Mouse (Mus musculus) intestine, embryonic 15.5 days (tissue): ENCODE measurements around the gene Lyve1. TPM values are rescaled to one million over a fixed set of nuclear protein-coding genes. Genes with fewer than 3 reads are reported as not detected.

Experiments
- ATAC-seq: fragments of 200-750 bp; cut with Nextera tagmentation; 2 replicates; pipeline ENCODE4 v1.8.0; 2017; ENCODE audit warnings: moderate TSS enrichment, moderate library complexity
- H3K27ac ChIP-seq: fragments of 300-500 bp; sonication (generic); 2 replicates; pipeline ENCODE4 v1.5.1; 2015; ENCODE audit warnings: mild to moderate bottlenecking, inconsistent platforms
- H3K27me3 ChIP-seq: fragments of 300-500 bp; sonication (generic); replicated peaks from 2 replicates; pipeline ENCODE4 v1.6.1; 2015; ENCODE audit warnings: inconsistent platforms
- H3K36me3 ChIP-seq: fragments of 300-500 bp; sonication (generic); 2 replicates; pipeline ENCODE4 v1.6.1; 2015; ENCODE audit warnings: inconsistent platforms
- H3K4me1 ChIP-seq: fragments of 300-500 bp; sonication (generic); replicated peaks from 2 replicates; pipeline ENCODE4 v1.6.1; 2015; ENCODE audit warnings: inconsistent platforms
- H3K4me2 ChIP-seq: fragments of 300-500 bp; sonication (generic); replicated peaks from 2 replicates; pipeline ENCODE4 v1.6.1; 2015; ENCODE audit warnings: mild to moderate bottlenecking, inconsistent platforms
- H3K4me3 ChIP-seq: fragments of 300-500 bp; sonication (generic); replicated peaks from 2 replicates; pipeline ENCODE4 v1.5.1; 2015; ENCODE audit warnings: inconsistent platforms
- H3K9ac ChIP-seq: fragments of 300-500 bp; sonication (generic); 2 replicates; pipeline ENCODE4 v1.6.1; 2015; ENCODE audit warnings: inconsistent platforms
- H3K9me3 ChIP-seq: fragments of 300-500 bp; sonication (generic); 2 replicates; pipeline ENCODE4 v1.6.1; 2016; ENCODE audit warnings: inconsistent platforms
- WGBS: fragments of 180-500 bp; shearing (Covaris S2); methylation state at CpG from one replicate; pipeline ENCODE4 v1.1.7; 2015; 5-methylcytosine and 5-hydroxymethylcytosine counted together
- polyA plus RNA-seq: library from polyadenylated mRNA; unstranded; fragments of >200 nt; fragmentation: Nextera tagmentation; extraction: Ambion mirVana; gene quantifications from 2 replicates; pipeline ENCODE4 v1.2.1, GENCODE M21; 2015

Lyve1 gene
- polyA plus RNA-seq, 1 experiment from 2014 or later, result 18.3 TPM

DNA sequence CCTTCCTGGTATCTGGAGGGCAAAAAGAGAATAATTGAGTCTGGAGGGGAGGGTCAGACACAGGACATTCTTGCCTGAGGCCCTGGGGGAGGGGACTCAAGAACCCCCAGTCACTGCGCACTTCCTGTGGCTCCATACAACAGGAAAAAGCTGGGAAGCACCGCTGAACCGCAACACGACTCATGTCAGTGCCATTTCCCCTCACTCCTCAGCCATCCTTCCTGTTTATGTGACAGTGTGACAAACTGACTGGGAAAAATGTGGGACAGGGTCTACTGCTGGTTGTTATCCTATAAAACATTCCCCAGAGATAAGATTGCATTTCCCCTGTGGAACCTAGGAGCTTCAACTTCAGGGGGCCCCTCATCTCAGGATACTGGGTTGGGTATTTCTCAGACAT lies 13.9 kb upstream of the Lyve1 start:
- peaks cover 5% of the 10 kb centered on the region; the same call in 1 of the 2 replicates for H3K36me3 ChIP-seq
- no peak overlapping the region for H3K9ac ChIP-seq
- no peak for ATAC-seq
- H3K4me2 ChIP-seq, result no peak overlapping the region
- H3K27ac ChIP-seq, result no peak overlapping the region
- 71% methylated on average over 4 of the region's 4 CpGs for WGBS
- no peaks in the 10 kb centered on the region for H3K27me3 ChIP-seq
- no peaks in the 10 kb centered on the region for H3K9me3 ChIP-seq
- no peak overlapping the region for H3K4me3 ChIP-seq
- H3K4me1 ChIP-seq, result no peaks in the 10 kb centered on the region

GRCm38 (mm10) chr7:110868807-110869206 lies 5.8 kb upstream of the Lyve1 start:
- Histone ChIP-seq H3K4me1 (peaks cover 12% of the 10 kb centered on the region), H3K9ac (no peak overlapping the region), H3K27me3 (no peaks in the 10 kb centered on the region), H3K4me2 (no peak overlapping the region), H3K9me3 (no peaks in the 10 kb centered on the region), H3K4me3 (no peak overlapping the region), H3K27ac (no peak overlapping the region), H3K36me3 (no peaks in the 10 kb centered on the region)
- ATAC-seq, result no peak
- 75% methylated on average over 5 of the region's 5 CpGs for WGBS

GRCm38 (mm10) chr7:110867116-110867515 lies 4.1 kb upstream of the Lyve1 start:
- Histone ChIP-seq H3K9ac (no peak overlapping the region), H3K27me3 (no peaks in the 10 kb centered on the region), H3K36me3 (no peaks in the 10 kb centered on the region), H3K27ac (no peak overlapping the region), H3K4me2 (no peak overlapping the region), H3K9me3 (no peaks in the 10 kb centered on the region), H3K4me1 (peaks cover 12% of the 10 kb centered on the region), H3K4me3 (no peak overlapping the region)
- 87% methylated on average over 6 of the region's 6 CpGs for WGBS
- no peak for ATAC-seq

GRCm38 (mm10) chr7:110866021-110866420 lies 3.0 kb upstream of the Lyve1 start:
- 63% methylated on average over 3 of the region's 3 CpGs for WGBS

GRCm38 (mm10) chr7:110865570-110865969 lies 2.5 kb upstream of the Lyve1 start:
- no peaks in the 10 kb centered on the region for H3K27me3 ChIP-seq
- WGBS, result 38% methylated on average over 6 of the region's 6 CpGs
- no peak overlapping the region for H3K9ac ChIP-seq
- peak overlapping the region; percentile 32; the same call in 1 of the 2 replicates for H3K4me2 ChIP-seq
- peak overlapping the region; percentile 75; the same call in 1 of the 2 replicates for H3K27ac ChIP-seq
- ATAC-seq, result peak; percentile 90
- no peaks in the 10 kb centered on the region for H3K9me3 ChIP-seq
- no peak overlapping the region for H3K4me3 ChIP-seq
- H3K36me3 ChIP-seq, result no peaks in the 10 kb centered on the region
- peaks cover 12% of the 10 kb centered on the region for H3K4me1 ChIP-seq

More at GRCm38 (mm10) chr7:110866021-110866420, 3.0 kb upstream of the Lyve1 start:
- Histone ChIP-seq H3K36me3 (no peaks in the 10 kb centered on the region), H3K4me2 (no peak overlapping the region), H3K4me3 (no peak overlapping the region), H3K9ac (no peak overlapping the region), H3K4me1 (peaks cover 12% of the 10 kb centered on the region), H3K9me3 (no peaks in the 10 kb centered on the region), H3K27me3 (no peaks in the 10 kb centered on the region), H3K27ac (peak overlapping the region; percentile 67)
- ATAC-seq, result peak; percentile 77

- no peak overlapping the region for H3K9ac ChIP-seq
- ATAC-seq, result peak; percentile 48
These were observed 2.0 kb upstream of the Lyve1 start for GRCm38 (mm10) chr7:110865038-110865437.

DNA sequence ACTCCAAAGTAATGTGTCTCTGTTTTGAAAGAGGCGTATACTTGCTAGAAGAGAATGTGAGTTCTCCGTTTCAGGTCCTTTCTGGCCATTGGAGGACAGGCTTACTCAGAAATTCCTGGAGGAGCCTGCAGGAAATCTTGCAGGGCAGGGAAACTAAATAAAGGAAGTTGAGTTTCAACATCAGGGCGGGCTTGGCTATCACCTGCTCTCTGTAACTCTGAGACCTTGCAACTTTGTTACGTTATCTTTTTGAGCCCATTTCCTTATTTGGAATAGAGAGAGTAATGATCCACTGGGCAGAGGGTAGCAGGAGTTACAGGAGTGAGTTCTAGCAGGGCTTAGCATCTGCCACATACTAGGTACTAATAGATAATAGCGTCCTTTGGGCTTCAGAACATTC lies 2.9 kb downstream of the Lyve1 start:
- peak overlapping the region; percentile 30; the same call in 1 of the 2 replicates for H3K4me2 ChIP-seq
- peak; percentile 82 for ATAC-seq
- H3K36me3 ChIP-seq, result no peaks in the 10 kb centered on the region
- 17% methylated on average over 5 of the region's 5 CpGs for WGBS
- no peak overlapping the region for H3K9ac ChIP-seq
- no peaks in the 10 kb centered on the region for H3K27me3 ChIP-seq
- H3K9me3 ChIP-seq, result no peaks in the 10 kb centered on the region
- no peak overlapping the region for H3K4me3 ChIP-seq
- H3K4me1 ChIP-seq, result peaks cover 14% of the 10 kb centered on the region
- peak overlapping the region; percentile 71 for H3K27ac ChIP-seq

More at GRCm38 (mm10) chr7:110865038-110865437, 2.0 kb upstream of the Lyve1 start:
- H3K9me3 ChIP-seq, result no peaks in the 10 kb centered on the region
- H3K4me1 ChIP-seq, result peaks cover 15% of the 10 kb centered on the region
- 22% methylated on average over 10 of the region's 10 CpGs for WGBS
- H3K27me3 ChIP-seq, result no peaks in the 10 kb centered on the region
- H3K4me3 ChIP-seq, result no peak overlapping the region
- no peaks in the 10 kb centered on the region for H3K36me3 ChIP-seq
- H3K27ac ChIP-seq, result peak overlapping the region; percentile 75
- peak overlapping the region; percentile 32 for H3K4me2 ChIP-seq

DNA sequence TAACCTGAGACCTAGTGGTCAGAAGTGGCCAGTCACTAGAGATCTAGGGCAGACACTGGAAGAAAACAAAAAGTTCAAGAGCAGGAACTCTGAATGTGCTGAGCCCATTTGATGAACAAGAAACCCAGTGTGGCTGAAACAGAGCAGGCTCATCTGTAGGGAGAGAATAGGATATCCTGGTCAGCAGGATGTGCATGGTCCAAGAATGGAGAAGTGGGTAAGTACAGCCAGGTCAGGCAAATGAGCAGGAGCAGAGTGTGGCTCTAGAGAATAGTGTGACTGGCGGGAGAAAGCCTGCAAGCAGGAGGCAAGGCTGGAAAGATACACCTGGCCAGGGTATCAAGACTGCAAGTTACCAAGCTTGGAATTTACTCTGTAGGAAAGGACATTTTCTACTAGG lies 7.4 kb downstream of the Lyve1 start:
- no peak overlapping the region for H3K27ac ChIP-seq

GRCm38 (mm10) chr7:110854927-110855546 lies 8.0 kb downstream of the Lyve1 start:
- no peaks in the 10 kb centered on the region for H3K27me3 ChIP-seq
- H3K9ac ChIP-seq, result no peak overlapping the region
- peaks cover 19% of the 10 kb centered on the region for H3K4me1 ChIP-seq
- no peak overlapping the region for H3K4me2 ChIP-seq
- H3K36me3 ChIP-seq, result no peaks in the 10 kb centered on the region
- H3K4me3 ChIP-seq, result no peak overlapping the region
- no peak for ATAC-seq
- H3K27ac ChIP-seq, result no peak overlapping the region
- WGBS, result 66% methylated on average over 8 of the region's 8 CpGs
- H3K9me3 ChIP-seq, result no peaks in the 10 kb centered on the region

More for the DNA sequence above, 7.4 kb downstream of the Lyve1 start:
- 85% methylated on average over 1 of the region's 1 CpGs for WGBS
- no peak overlapping the region for H3K9ac ChIP-seq
- peaks cover 22% of the 10 kb centered on the region for H3K4me1 ChIP-seq
- no peaks in the 10 kb centered on the region for H3K9me3 ChIP-seq
- H3K4me3 ChIP-seq, result no peak overlapping the region
- no peaks in the 10 kb centered on the region for H3K27me3 ChIP-seq
- H3K4me2 ChIP-seq, result no peak overlapping the region
- ATAC-seq, result no peak
- no peaks in the 10 kb centered on the region for H3K36me3 ChIP-seq

DNA sequence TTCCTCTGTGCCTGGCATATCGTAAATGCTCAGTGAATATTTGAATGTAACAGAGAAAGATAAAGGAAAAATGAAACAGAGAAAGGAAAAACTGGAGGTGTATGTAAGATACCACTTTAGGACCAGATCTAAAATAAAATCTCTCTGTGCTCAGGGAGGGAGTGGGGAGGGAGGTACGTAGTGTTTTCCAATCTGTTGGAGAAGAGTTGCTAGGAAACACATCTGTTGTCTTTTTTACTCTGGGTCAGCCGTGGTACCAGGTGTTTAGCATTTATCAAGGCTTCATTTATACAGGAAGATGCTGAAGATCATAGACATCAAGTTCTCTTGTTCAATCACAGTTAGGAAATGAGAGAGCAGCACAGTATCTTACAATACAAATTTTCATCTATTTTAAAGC lies 8.5 kb downstream of the Lyve1 start:
- Histone ChIP-seq H3K9ac (no peak overlapping the region), H3K27me3 (no peaks in the 10 kb centered on the region), H3K9me3 (no peaks in the 10 kb centered on the region), H3K36me3 (no peaks in the 10 kb centered on the region), H3K4me2 (no peak overlapping the region), H3K27ac (no peak overlapping the region), H3K4me3 (no peak overlapping the region), H3K4me1 (peaks cover 13% of the 10 kb centered on the region)
- ATAC-seq, result no peak
- 51% methylated on average over 3 of the region's 3 CpGs for WGBS

DNA sequence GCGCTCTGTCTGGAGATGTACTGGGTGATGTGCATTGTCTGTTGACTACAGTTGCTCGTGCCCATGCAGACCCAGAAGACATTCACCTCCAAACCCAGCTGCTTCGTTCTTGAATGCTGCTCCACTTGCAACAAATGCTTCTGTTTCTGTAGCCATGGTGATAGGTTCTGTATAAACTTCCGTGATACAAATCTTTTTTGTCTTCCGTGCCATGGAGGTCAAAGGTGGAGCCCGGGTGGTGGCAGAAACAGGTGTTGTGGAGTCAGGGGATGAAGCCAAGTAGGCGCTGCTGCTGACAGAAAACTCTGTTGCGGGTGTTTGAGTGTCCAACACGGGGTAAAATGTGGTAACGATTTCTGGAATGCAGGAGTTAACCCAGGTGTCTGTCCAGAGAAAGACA lies 9.4 kb downstream of the Lyve1 start:
- no peaks in the 10 kb centered on the region for H3K9me3 ChIP-seq
- no peak overlapping the region for H3K27ac ChIP-seq
- H3K9ac ChIP-seq, result no peak overlapping the region
- no peaks in the 10 kb centered on the region for H3K27me3 ChIP-seq
- H3K4me1 ChIP-seq, result peaks cover 12% of the 10 kb centered on the region
- WGBS, result 49% methylated on average over 10 of the region's 10 CpGs
- H3K4me3 ChIP-seq, result no peak overlapping the region
- H3K4me2 ChIP-seq, result no peak overlapping the region
- no peaks in the 10 kb centered on the region for H3K36me3 ChIP-seq
- ATAC-seq, result no peak

DNA sequence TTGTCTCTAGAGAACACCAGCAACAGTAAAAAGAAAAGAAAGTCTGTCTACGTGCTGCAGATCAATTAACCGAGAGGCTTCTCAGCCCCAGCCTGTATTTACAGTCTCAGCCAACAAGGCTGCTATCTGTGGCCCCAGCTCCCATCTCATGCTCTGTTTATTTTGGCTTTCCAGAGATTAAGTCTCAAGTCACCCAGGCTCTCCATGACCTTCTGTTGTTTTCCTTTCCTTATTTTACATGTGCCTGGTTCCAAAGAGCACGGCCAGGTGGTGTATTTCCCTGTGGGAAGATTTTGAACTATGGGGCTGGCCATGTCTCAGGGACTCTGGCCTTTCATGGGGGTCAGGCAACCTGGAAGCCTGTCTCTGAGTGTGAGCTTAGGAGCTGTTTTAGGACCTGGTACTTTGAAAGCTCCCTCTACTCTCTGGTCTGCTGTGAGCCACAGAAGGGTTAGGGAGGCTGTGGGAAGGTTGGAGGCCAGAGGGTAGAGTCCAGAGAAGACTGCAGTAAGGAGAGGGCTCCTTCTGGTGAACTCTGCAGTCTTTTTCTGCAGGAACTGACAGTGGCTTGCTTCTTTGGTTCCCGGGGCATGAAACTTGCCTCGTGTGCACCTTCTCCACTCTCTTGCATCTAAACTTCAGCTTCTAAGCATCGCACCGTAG lies 11.4 kb downstream of the Lyve1 start:
- Histone ChIP-seq H3K36me3 (no peaks in the 10 kb centered on the region), H3K27me3 (no peaks in the 10 kb centered on the region), H3K4me2 (peak overlapping the region; percentile 12; the same call in 1 of the 2 replicates), H3K4me3 (no peak overlapping the region), H3K9ac (no peak overlapping the region), H3K4me1 (peaks cover 12% of the 10 kb centered on the region), H3K9me3 (no peaks in the 10 kb centered on the region), H3K27ac (peak overlapping the region; percentile 78)
- peak; percentile 82 for ATAC-seq
- WGBS, result 58% methylated on average over 7 of the region's 7 CpGs

DNA sequence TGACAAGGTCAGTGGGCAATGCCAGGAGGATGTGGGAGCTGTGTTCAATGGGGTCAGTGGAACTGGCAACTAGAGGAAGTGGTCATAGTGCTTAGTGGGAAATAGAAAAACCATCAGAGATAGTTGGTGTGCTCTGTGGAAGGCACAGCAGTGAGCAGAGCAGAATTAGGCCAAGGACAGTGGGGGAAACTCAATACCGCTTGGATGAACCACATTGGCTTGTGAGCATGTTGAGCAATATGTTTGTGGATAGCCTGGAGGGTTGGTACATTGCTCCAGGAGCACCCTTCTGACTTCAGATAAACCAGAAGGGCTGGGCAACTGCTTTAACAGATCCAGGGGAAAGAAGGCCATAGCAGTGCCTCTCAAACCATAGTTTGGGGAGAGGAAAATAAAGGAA lies 14.7 kb downstream of the Lyve1 start:
- ATAC-seq, result no peak
- Histone ChIP-seq H3K4me1 (peaks cover 8% of the 10 kb centered on the region; the same call in 1 of the 2 replicates), H3K4me2 (no peak overlapping the region), H3K27me3 (no peaks in the 10 kb centered on the region), H3K4me3 (no peak overlapping the region), H3K9ac (no peak overlapping the region), H3K36me3 (no peaks in the 10 kb centered on the region), H3K27ac (no peak overlapping the region), H3K9me3 (no peaks in the 10 kb centered on the region)
- WGBS, result 81% methylated on average over 1 of the region's 1 CpGs
